Mouse (Mus musculus) lung, embryonic 15.5 days (tissue): ENCODE results near the gene Cul5. TPM values are rescaled to one million over a fixed set of nuclear protein-coding genes. Genes with fewer than 3 reads are reported as not detected.

Experiments used
- ATAC-seq: fragments of 200-750 bp; cut with Nextera tagmentation; 2 replicates; pipeline ENCODE4 v1.8.0; 2017; ENCODE audit warnings: moderate number of reproducible peaks, borderline replicate concordance; ENCODE audit not compliant: low FRiP score, low TSS enrichment; ENCODE audit errors: extremely low read depth
- H3K27ac ChIP-seq: fragments of 300-500 bp; sonication (generic); 2 replicates; pipeline ENCODE4 v1.5.1; 2015; ENCODE audit warnings: moderate library complexity, mild to moderate bottlenecking, inconsistent platforms
- H3K27me3 ChIP-seq: fragments of 300-500 bp; sonication (generic); 2 replicates; pipeline ENCODE4 v1.6.1; 2015; ENCODE audit warnings: inconsistent platforms
- H3K36me3 ChIP-seq: fragments of 300-500 bp; sonication (generic); 2 replicates; pipeline ENCODE4 v1.6.1; 2015; ENCODE audit warnings: inconsistent platforms
- H3K4me1 ChIP-seq: fragments of 300-500 bp; sonication (generic); 2 replicates; pipeline ENCODE4 v1.6.1; 2015; ENCODE audit warnings: inconsistent platforms
- H3K4me2 ChIP-seq: fragments of 300-500 bp; sonication (generic); 2 replicates; pipeline ENCODE4 v1.6.1; 2015; ENCODE audit warnings: inconsistent platforms, mild to moderate bottlenecking, moderate library complexity
- H3K4me3 ChIP-seq: fragments of 300-500 bp; sonication (generic); 2 replicates; pipeline ENCODE4 v1.5.1; 2015; ENCODE audit warnings: mild to moderate bottlenecking, inconsistent platforms
- H3K9ac ChIP-seq: fragments of 300-500 bp; sonication (generic); 2 replicates; pipeline ENCODE4 v1.6.1; 2015; ENCODE audit warnings: inconsistent platforms
- H3K9me3 ChIP-seq: fragments of 300-500 bp; sonication (generic); 2 replicates; pipeline ENCODE4 v1.6.1; 2016; ENCODE audit warnings: inconsistent platforms
- WGBS: fragments of 180-500 bp; shearing (Covaris S2); methylation state at CpG from one replicate; pipeline ENCODE4 v1.1.7; 2015; 5-methylcytosine and 5-hydroxymethylcytosine counted together
- polyA plus RNA-seq: library from polyadenylated mRNA; unstranded; fragments of >200 nt; fragmentation: Nextera tagmentation; extraction: Ambion mirVana; gene quantifications from 2 replicates; pipeline ENCODE4 v1.2.1, GENCODE M21; 2015

Gene Cul5
- polyA plus RNA-seq, 1 experiment from 2014 or later, result 32.0 TPM

DNA sequence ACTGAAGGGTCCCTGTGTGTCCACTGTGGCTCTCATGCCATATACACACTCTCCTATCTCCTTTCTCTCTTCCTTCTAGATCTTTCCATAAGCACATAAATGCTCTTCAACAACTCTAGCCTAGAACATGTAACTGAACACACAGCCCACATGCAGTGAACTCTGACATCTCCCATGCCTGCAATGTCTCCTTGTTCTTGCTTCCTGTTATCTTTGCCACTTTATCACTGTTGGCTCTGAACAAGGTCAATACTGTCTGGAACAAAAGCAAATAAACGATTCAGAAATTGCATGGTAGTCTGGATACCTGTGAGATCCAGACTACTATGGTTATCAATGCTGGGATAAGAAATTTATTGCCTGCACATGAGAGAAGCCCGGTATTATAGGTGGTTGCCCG lies 66.0 kb downstream of the Cul5 start:
- Histone ChIP-seq H3K4me3 (no peak overlapping the region), H3K9ac (no peak overlapping the region), H3K9me3 (no peaks in the 10 kb centered on the region), H3K27me3 (no peaks in the 10 kb centered on the region), H3K27ac (no peak overlapping the region), H3K36me3 (no peaks in the 10 kb centered on the region), H3K4me1 (peaks cover 12% of the 10 kb centered on the region), H3K4me2 (no peak overlapping the region)
- no peak for ATAC-seq
- 77% methylated on average over 3 of the region's 3 CpGs for WGBS

DNA sequence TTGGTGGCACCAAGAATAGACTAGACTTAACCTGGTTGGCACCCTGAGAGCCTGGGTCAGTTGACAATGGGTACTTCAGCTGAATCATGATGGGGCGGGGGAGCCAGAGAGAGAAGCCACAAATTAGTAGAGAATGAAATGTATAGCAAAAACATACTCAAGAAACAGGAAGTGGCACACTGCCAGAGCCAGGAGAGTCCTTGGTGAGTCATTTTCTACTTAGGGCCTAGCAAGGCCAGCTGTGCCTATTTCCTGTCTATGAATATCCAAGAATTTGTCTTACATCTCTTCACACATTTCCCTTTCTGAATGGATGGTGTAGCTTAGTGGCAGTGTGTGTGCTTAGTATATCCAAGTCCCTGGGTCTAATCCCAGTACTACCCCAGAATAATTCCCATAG lies 66.4 kb downstream of the Cul5 start:
- ATAC-seq, result no peak
- H3K9me3 ChIP-seq, result no peaks in the 10 kb centered on the region
- H3K9ac ChIP-seq, result no peak overlapping the region
- H3K27me3 ChIP-seq, result no peaks in the 10 kb centered on the region
- H3K36me3 ChIP-seq, result no peaks in the 10 kb centered on the region
- H3K4me2 ChIP-seq, result no peak overlapping the region
- H3K27ac ChIP-seq, result no peak overlapping the region
- no peak overlapping the region for H3K4me3 ChIP-seq
- H3K4me1 ChIP-seq, result peaks cover 10% of the 10 kb centered on the region
- WGBS, result 56% methylated on average over 1 of the region's 1 CpGs

DNA sequence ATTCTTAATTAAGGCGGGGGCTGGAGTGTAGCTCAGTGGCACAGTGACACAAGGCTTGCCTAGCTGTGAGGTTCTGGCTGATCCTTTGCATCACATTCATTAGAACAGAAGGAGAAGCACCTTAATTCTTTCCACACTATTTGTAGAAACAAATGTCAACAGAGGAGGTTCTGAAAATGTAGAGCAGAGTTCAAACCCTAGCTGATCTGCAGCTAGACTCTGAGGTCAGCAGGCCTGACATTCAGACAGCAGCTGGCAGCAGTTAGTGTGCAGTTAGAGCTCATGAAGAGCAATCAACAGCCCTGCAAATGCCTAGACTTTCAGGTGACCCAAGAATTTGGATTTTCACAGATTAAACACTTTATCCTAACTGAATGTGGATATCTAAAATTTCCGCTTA lies 68.3 kb downstream of the Cul5 start:
- ATAC-seq, result no peak
- peaks cover 7% of the 10 kb centered on the region for H3K4me1 ChIP-seq
- H3K36me3 ChIP-seq, result no peaks in the 10 kb centered on the region
- no peaks in the 10 kb centered on the region for H3K9me3 ChIP-seq
- WGBS, result 86% methylated on average over 2 of the region's 2 CpGs
- H3K4me3 ChIP-seq, result no peak overlapping the region
- no peaks in the 10 kb centered on the region for H3K27me3 ChIP-seq
- H3K4me2 ChIP-seq, result no peak overlapping the region
- no peak overlapping the region for H3K9ac ChIP-seq
- H3K27ac ChIP-seq, result no peak overlapping the region

DNA sequence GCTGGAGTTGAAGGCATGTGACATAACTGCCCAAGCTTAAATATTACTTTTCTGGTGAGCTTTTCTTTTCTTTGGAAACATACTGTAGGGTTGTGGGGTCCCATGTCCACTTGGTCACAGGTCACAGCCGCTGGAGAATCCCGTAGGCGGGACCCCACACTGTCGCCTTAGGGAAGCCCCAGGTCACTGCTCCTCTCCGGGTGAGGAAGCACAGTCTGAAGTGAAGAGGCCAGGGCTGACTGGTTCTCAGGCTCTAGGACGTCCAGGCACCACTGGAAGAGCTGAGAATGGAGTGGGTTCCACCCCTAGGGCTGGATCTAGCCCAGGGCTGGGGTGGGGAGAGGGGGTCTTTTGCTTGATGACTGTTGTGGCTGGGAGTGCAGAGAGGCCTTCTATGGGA lies 71.2 kb downstream of the Cul5 start:
- peaks cover 5% of the 10 kb centered on the region for H3K4me1 ChIP-seq
- H3K9me3 ChIP-seq, result no peaks in the 10 kb centered on the region
- no peak overlapping the region for H3K4me2 ChIP-seq
- no peak overlapping the region for H3K27ac ChIP-seq
- peaks cover 10% of the 10 kb centered on the region for H3K36me3 ChIP-seq
- H3K27me3 ChIP-seq, result no peaks in the 10 kb centered on the region
- WGBS, result 72% methylated on average over 6 of the region's 6 CpGs
- H3K9ac ChIP-seq, result no peak overlapping the region
- ATAC-seq, result no peak
- no peak overlapping the region for H3K4me3 ChIP-seq

DNA sequence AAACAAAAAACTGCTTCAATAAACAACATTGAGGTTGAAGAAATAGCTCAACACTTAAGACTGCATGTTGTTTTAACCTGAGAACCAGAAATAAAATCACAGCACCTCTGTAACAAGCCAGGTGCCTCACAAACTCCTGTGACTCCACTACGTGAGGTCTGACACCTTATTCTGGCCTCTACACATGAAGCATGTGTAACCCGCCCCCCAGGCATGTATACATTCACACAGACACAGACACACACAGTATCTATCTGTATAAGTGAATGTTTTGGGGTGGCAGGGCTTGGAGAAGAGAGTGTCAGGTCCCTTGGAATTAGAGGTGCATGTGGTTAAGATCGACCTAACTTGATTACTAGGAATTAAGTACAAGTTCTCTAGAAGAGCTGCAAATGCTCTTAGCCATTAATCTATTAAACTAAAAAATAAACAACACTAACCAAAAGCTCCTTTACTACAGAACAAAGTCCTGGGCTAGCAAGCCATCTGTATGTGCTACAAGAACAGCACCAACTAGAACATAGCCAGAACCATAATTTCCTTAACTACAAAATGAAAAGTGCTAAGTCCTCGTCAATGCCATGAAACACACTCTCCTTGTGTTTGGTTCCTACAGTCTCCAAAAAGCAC lies 72.7 kb downstream of the Cul5 start:
- Histone ChIP-seq H3K4me3 (no peak overlapping the region), H3K4me1 (no peaks in the 10 kb centered on the region), H3K27ac (no peak overlapping the region), H3K36me3 (peaks cover 23% of the 10 kb centered on the region), H3K9me3 (no peaks in the 10 kb centered on the region), H3K4me2 (no peak overlapping the region), H3K9ac (no peak overlapping the region), H3K27me3 (no peaks in the 10 kb centered on the region)
- WGBS, result 86% methylated on average over 4 of the region's 4 CpGs
- no peak for ATAC-seq

DNA sequence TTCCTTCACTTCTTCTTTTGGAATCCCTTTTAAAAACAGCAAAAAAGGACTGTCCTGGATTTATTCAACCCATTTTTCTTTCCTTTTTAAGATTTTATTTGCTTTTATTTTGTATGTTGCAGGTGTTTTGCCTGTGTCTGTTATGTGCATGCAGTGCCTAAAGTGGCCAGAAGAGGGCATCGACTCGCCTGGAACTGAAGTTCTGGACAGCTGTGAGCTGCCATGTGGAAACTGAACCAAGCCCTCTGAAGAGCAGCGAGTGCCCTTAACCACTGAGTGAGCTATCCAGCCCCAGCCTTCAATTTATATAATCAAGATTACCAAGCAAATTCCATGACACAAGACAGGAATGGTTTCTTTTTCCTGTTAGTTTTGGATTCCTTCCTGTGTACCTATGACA lies 75.0 kb downstream of the Cul5 start:
- WGBS, result 16% methylated on average over 3 of the region's 3 CpGs
- no peak overlapping the region for H3K27ac ChIP-seq
- H3K4me2 ChIP-seq, result no peak overlapping the region
- no peak for ATAC-seq
- no peaks in the 10 kb centered on the region for H3K9me3 ChIP-seq
- H3K36me3 ChIP-seq, result peaks cover 39% of the 10 kb centered on the region
- H3K4me1 ChIP-seq, result no peaks in the 10 kb centered on the region
- no peak overlapping the region for H3K9ac ChIP-seq
- no peak overlapping the region for H3K4me3 ChIP-seq
- H3K27me3 ChIP-seq, result no peaks in the 10 kb centered on the region

DNA sequence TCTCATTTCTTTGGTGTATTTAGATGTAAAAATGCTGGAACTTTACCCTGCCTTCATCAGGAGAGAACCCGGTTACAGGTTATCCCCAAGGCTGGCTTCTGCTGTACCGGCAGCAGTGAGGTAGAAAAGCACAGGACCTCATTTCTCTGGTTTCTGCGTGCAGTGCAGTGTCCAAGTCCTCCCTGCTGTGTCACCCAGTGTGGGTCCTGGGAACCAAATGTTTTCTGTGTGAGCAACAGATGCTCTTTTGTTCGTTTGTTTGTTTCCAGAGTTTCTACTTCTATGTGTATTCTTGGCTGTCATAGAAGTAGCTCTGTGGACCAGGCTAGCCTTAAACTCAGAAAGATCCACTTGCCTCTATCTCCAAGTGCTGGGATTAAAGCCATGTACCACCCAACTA lies 87.9 kb downstream of the Cul5 start:
- no peaks in the 10 kb centered on the region for H3K9me3 ChIP-seq
- no peak overlapping the region for H3K9ac ChIP-seq
- no peaks in the 10 kb centered on the region for H3K4me1 ChIP-seq
- H3K27ac ChIP-seq, result no peak overlapping the region
- 87% methylated on average over 4 of the region's 4 CpGs for WGBS
- H3K4me3 ChIP-seq, result no peak overlapping the region
- H3K4me2 ChIP-seq, result no peak overlapping the region
- no peaks in the 10 kb centered on the region for H3K27me3 ChIP-seq
- ATAC-seq, result no peak
- peaks cover 53% of the 10 kb centered on the region for H3K36me3 ChIP-seq

DNA sequence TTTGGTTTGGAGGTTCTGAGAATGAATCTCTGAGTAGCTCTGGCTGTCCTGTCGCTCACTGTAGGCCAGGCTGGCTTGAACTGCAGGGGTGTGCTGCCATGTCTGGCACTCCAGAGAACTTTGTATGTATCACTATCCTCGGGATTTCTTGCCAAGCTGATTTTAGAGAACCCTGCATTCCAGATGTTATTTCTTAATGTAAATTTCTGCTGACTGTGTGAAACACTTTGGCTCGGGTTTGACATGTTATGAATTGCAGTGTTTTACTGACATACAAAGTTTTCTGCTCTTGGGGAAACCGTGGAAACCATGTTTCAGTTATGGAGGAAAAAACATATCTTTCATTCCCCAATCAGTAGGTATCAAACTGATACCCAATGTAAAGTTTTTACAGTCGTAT lies 94.1 kb downstream of the Cul5 start:
- Histone ChIP-seq H3K4me2 (no peak overlapping the region), H3K9me3 (no peaks in the 10 kb centered on the region), H3K27me3 (no peaks in the 10 kb centered on the region), H3K27ac (no peak overlapping the region), H3K9ac (no peak overlapping the region), H3K4me3 (no peak overlapping the region), H3K4me1 (no peaks in the 10 kb centered on the region), H3K36me3 (peaks cover 39% of the 10 kb centered on the region)
- WGBS, result 66% methylated on average over 5 of the region's 5 CpGs
- no peak for ATAC-seq

DNA sequence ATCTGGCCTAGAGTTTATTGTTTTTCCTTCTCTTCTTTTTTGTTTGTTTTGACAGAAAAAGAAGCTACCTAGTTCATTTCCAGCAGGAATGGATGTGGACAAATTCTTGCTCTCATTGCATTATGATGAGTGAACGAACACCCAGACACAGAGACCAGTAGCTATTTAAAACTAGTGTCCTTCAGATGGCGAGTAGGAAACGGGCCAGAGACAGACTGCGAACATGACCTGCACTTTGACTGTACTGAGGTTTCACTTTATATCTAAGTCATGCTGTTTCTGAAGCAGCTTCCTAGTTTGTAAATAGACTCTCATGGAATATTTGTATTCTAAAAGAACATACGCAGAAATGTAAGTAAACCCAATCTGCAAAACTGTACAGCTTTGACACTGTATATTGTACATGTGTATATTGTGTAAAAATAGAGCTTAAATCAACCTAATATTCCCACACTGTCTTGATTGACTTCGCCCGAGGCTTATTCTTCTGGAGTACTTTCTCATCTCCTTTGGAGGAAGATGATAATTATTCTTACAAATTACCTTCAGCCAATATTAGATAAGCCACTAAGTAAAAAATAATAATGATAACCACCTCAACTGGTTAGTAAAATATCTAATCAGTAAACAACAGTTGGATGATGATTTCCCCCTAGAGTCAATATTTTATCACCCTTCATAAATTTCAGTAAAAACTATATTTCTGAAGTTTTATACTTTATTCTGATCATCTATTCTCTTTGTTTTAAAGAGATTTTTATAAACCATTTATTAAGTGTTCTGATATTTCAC lies 97.1 kb downstream of the Cul5 start:
- H3K4me1 ChIP-seq, result no peaks in the 10 kb centered on the region
- ATAC-seq, result no peak
- H3K9me3 ChIP-seq, result no peaks in the 10 kb centered on the region
- H3K27me3 ChIP-seq, result no peaks in the 10 kb centered on the region
- H3K4me2 ChIP-seq, result no peak overlapping the region
- no peak overlapping the region for H3K27ac ChIP-seq
- 89% methylated on average over 7 of the region's 7 CpGs for WGBS
- H3K4me3 ChIP-seq, result no peak overlapping the region
- H3K9ac ChIP-seq, result no peak overlapping the region
- H3K36me3 ChIP-seq, result peaks cover 51% of the 10 kb centered on the region

DNA sequence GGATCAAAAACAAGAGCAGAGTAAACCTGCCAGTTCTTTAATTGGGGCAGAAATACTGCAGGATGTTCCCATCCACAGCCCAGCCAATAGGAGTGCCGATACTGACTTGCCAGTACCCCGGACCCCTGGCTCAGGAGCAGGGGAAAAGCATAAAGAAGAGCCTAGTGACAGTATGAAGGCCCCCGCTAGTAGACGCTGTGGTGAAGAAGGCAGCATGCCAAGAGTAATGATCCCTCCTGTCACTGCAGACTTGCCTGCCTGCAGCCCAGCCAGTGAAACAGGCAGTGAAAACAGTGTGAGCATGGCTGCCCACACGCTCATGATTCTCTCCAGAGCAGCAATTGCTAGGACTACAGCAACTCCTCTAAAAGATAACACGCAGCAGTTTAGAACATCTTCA lies 99.2 kb downstream of the Cul5 start:
- Histone ChIP-seq H3K36me3 (peaks cover 65% of the 10 kb centered on the region), H3K4me1 (no peaks in the 10 kb centered on the region)
- WGBS, result 86% methylated on average over 6 of the region's 6 CpGs

More for the DNA sequence above, 99.2 kb downstream of the Cul5 start:
- H3K4me3 ChIP-seq, result no peak overlapping the region
- no peak overlapping the region for H3K27ac ChIP-seq
- no peaks in the 10 kb centered on the region for H3K9me3 ChIP-seq
- no peak for ATAC-seq
- no peak overlapping the region for H3K9ac ChIP-seq
- no peaks in the 10 kb centered on the region for H3K27me3 ChIP-seq
- no peak overlapping the region for H3K4me2 ChIP-seq
